Mouse (Mus musculus) retina, adult 2 months (tissue): ENCODE results near the gene Kcnh2.
A peak's percentile ranks its signal among the peaks of the same experiment; 100 is the strongest.

Source experiments
- DNase-seq: peaks from one replicate; pipeline ENCODE4 v3.0.0-alpha.2; 2012; ENCODE audit warnings: low read depth, low spot score

Kcnh2 gene

GRCm38 (mm10) chr5:24378700-24379099 is 27.3 kb upstream of the Kcnh2 start:
- no peak for DNase-seq

- DNase-seq, result no peak
Observed at GRCm38 (mm10) chr5:24374666-24375328, 23.4 kb upstream of the Kcnh2 start.

- DNase-seq, result no peak
Observed at GRCm38 (mm10) chr5:24374216-24374615, 22.8 kb upstream of the Kcnh2 start.

- peak; percentile 62 for DNase-seq
Observed at GRCm38 (mm10) chr5:24373807-24374206, 22.4 kb upstream of the Kcnh2 start.

- DNase-seq, result no peak
Observed at GRCm38 (mm10) chr5:24369767-24370166, 18.4 kb upstream of the Kcnh2 start.

GRCm38 (mm10) chr5:24366426-24366825 is 15.0 kb upstream of the Kcnh2 start:
- no peak for DNase-seq

GRCm38 (mm10) chr5:24365528-24365927 is 14.1 kb upstream of the Kcnh2 start:
- no peak for DNase-seq

GRCm38 (mm10) chr5:24364963-24365362 is 13.6 kb upstream of the Kcnh2 start:
- no peak for DNase-seq

GRCm38 (mm10) chr5:24364508-24364907 is 13.1 kb upstream of the Kcnh2 start, which contains the start of gene Nos3:
Nos3 (plus strand) TSS chr5:24364810.
- DNase-seq, result no peak

- DNase-seq, result no peak
Observed at GRCm38 (mm10) chr5:24364061-24364460, 12.7 kb upstream of the Kcnh2 start.

- no peak for DNase-seq
Observed at GRCm38 (mm10) chr5:24363467-24363866, 12.1 kb upstream of the Kcnh2 start.

- peak; percentile 71 for DNase-seq
Observed at GRCm38 (mm10) chr5:24360792-24361454, 9.5 kb upstream of the Kcnh2 start.

GRCm38 (mm10) chr5:24357461-24357860 is 6.1 kb upstream of the Kcnh2 start:
- no peak for DNase-seq

- no peak for DNase-seq
Observed at GRCm38 (mm10) chr5:24356764-24357163, 5.4 kb upstream of the Kcnh2 start.

- DNase-seq, result no peak
Observed at GRCm38 (mm10) chr5:24353327-24353726, 1.9 kb upstream of the Kcnh2 start.

GRCm38 (mm10) chr5:24352251-24352859 is 951 bp upstream of the Kcnh2 start:
- DNase-seq, result no peak

GRCm38 (mm10) chr5:24351701-24352171 is 332 bp upstream of the Kcnh2 start:
- DNase-seq, result no peak

- no peak for DNase-seq
Observed at GRCm38 (mm10) chr5:24350531-24351250, 713 bp downstream of the Kcnh2 start.

GRCm38 (mm10) chr5:24350073-24350472 is 1.3 kb downstream of the Kcnh2 start:
- DNase-seq, result no peak

- DNase-seq, result no peak
Observed at GRCm38 (mm10) chr5:24348546-24348945, 2.9 kb downstream of the Kcnh2 start.

GRCm38 (mm10) chr5:24348128-24348527 is 3.3 kb downstream of the Kcnh2 start:
- no peak for DNase-seq
